Mouse (Mus musculus): Measurements from ENCODE around the gene Crb3.
A peak's percentile ranks its signal among the peaks of the same experiment; 100 is the strongest.

Gene Crb3

GRCm38 (mm10) chr17:57062548-57062947 is 3.6 kb downstream of the Crb3 start:
- DNase-seq (ENCODE audit: low spot score), result no peak

GRCm38 (mm10) chr17:57063031-57063430 is 4.1 kb downstream of the Crb3 start:
- no peak for DNase-seq (ENCODE audit: low spot score)

DNA sequence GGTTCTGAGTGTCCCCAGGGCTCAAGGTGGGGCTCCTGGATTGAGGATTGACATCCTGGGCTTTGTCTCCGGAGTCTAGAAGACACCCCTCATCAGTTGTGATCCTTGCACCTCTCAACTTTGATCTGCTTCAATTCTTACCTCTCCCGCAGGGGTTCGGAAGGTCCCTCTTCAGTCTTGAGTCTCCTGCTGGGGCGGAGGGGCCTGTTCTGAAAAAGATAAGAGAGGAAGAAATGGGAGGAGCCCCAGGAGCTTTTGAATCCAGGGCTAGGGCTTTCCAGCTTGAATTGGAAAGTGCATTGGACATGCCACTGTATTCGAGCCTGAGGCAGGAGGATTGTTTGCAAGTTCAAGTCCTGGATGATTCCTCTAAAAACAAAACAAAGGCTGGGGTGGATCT is 8.0 kb downstream of the Crb3 start:
- DNase-seq (ENCODE audit: low spot score), result no peak

DNA sequence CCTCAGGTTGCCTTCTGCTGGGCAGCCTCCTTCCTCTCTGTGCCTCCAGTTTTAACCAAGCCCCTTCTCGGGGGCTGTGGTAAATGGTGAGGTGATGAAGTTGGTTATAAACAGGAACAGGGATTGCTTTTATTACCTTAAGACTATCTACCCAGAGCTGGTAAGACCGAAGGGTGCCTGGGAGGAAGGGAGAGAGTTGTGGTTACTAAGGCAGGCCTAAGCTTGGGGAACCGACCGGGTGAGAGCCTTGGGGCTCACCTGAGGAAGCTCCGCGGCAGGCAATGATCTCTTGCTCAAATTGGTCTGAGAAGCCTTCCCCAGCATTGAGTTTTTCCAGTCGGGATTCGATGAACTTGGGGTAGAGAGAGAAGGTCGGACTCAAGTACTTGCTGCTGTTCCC is 11.4 kb downstream of the Crb3 start:
- DNase-seq (ENCODE audit: low spot score), result no peak

DNA sequence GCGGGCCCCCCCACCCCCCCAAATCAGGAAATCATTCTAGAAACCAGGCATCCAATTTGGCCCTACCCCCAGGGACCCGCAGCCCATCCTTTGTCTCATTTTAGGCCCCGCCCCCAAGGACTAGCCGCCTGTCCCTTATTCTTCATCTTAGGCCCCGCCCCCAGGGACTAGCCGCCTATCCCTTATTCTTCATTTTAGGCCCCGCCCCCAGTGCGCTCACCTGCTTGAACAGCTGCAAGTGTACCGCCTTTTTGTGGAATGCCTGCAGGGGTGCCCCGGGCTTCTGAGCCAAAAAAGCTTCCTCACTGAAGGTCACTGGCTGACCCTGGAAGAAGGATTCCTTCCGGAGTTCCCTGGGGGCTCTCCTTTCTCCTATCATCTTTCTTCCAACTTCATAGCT is 11.8 kb downstream of the Crb3 start:
- DNase-seq (ENCODE audit: low spot score), result peak; percentile 77

GRCm38 (mm10) chr17:57076916-57077315 is 18.0 kb downstream of the Crb3 start:
- no peak for DNase-seq (ENCODE audit: low spot score)

DNA sequence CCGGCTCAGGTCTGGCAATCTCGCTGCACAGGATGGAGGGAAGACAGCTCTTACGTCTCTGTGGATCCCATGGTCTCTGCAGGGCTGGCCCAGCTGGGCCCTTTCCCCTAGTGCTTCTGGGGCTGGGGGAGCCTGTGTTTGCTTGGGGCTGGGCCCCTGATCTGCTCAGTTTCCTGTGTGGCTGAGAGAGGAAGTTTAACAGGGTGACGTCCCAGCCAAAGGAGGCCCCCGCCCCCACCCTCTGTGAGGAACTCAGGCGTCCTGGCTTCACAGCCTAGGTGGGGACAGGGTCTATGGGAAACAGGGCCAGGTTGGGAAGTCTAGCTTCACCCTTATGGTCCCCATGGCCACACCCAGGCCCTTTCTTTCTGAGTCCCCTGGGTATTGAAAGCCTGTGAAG is 19.4 kb downstream of the Crb3 start, which contains the start of gene Dennd1c:
Dennd1c (minus strand) TSS at position 179 of the 400 bp plus-strand sequence.
- no peak for DNase-seq (ENCODE audit: low spot score)

DNA sequence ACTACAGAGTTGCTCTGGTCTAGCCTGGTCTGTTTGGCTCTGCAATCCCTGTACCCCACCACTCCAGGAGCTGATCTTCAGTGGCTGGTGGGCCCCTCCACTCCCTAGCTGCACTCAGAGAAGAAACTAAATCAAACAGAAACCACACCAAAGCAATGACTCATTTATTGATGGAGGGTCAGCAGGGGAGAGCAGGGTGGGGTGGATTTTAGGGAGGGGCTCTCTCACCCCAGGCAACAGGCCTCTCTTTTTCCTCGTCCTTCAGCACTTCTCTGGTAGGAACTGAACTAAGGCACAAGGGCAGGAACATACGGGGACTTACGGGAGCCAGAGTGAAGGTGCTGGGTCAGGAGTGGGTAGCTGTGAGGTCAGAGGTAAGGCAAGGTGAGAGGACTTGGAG is 21.0 kb downstream of the Crb3 start:
- no peak for DNase-seq (ENCODE audit: low spot score)

GRCm38 (mm10) chr17:57081234-57081842 is 22.4 kb downstream of the Crb3 start:
- no peak for DNase-seq (ENCODE audit: low spot score)

- no peak for DNase-seq (ENCODE audit: low spot score)
Observed at GRCm38 (mm10) chr17:57082481-57082880, 23.6 kb downstream of the Crb3 start.

DNA sequence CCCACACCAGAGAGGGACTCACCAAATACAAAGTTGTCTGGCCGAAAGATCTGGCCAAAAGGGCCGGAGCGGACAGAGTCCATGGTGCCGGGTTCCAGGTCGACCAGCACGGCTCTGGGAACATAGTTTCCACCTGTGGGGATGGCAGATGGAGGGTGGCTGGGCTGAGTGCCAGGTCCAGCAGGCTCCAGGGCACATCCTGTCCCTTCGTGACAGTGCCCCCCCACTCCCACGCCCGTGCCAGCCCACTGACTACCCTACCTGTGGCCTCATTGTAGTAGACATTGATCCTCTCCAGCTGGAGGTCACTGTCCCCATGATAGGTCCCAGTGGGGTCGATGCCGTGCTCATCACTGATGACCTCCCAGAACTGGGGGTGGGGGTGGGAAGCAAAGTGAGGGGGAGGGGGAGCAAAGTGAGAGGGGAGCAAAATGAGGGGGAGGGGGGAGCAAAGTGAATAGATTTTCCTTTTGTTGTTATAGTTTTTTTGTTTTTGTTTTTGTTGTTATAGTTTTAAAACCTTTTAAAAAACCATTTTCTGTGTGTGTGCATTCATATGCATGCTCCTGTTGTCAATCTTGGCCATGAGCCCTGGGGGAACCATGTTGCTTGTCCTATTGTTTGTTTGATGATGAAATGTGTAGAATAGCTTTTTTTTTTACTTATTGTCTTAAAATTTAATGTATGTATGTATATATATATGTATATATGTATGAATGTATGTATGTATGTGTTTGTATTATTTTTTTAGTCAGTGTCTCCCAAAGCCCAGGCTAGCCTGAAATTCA is 27.3 kb downstream of the Crb3 start:
- no peak for DNase-seq (ENCODE audit: low spot score)

- DNase-seq (ENCODE audit: low spot score), result peak; percentile 54
Observed at GRCm38 (mm10) chr17:57087049-57087832, 28.3 kb downstream of the Crb3 start, which contains the start of gene Tubb4a. Gene Tubb4a (minus strand): TSS chr17:57087782.

- DNase-seq (ENCODE audit: low spot score), result no peak
Observed at GRCm38 (mm10) chr17:57094222-57094621, 35.3 kb downstream of the Crb3 start.

DNA sequence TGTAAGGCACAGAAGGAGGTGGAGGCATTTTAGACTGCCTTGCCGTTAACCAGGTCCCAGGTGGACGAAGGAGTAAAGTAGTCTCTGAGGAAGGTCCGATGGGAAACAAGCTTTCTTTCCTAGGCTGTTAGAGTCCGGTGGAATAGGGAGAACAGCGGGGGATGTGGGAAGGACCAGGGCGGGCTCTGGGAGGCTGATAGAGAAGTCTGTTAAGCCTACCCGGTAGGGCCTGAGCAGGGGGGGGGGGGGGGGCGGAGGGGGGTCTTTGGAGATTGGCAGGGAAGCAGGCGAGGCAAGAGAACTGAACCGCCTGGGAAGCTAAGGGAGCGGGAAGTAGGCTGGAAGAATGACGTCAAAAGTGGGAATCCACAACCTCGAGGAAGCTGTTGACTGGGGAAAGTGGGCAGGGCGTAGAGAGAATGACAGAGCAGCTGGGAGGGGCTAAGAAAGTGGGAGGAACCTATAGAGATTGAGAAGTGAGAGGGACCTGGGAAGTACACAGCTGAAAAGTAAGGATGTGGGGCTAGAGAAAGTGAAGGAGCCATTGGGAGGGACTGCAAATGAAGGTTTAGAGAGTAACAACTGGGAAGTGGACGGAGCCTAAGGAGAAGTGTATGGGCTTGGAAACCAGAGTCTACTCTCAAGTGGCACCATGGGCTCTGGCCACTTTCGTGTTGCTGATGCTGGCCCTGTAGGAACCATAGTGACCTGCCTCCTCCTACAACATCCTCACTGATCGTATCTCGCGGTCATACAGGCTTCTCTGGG is 37.1 kb downstream of the Crb3 start:
- peak; percentile 75 for DNase-seq (ENCODE audit: low spot score)

DNA sequence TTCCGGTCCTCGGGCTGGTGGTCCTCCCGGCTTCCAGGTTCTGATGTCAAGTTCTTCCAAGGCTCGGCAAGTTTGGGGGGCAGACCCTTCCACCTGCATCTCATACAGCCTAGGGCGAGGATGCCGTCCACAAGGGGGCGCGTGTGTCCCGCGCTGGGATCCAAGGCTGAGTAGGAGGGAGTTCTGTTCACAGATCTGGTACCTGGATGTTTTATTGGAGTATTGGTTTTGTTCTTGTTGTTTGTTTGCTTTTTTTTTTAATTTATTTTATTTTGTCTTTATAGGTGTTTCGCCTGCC is 37.7 kb downstream of the Crb3 start:
- DNase-seq (ENCODE audit: low spot score), result peak; percentile 88

- DNase-seq (ENCODE audit: low spot score), result no peak
Observed at GRCm38 (mm10) chr17:57098321-57098720, 39.4 kb downstream of the Crb3 start.

DNA sequence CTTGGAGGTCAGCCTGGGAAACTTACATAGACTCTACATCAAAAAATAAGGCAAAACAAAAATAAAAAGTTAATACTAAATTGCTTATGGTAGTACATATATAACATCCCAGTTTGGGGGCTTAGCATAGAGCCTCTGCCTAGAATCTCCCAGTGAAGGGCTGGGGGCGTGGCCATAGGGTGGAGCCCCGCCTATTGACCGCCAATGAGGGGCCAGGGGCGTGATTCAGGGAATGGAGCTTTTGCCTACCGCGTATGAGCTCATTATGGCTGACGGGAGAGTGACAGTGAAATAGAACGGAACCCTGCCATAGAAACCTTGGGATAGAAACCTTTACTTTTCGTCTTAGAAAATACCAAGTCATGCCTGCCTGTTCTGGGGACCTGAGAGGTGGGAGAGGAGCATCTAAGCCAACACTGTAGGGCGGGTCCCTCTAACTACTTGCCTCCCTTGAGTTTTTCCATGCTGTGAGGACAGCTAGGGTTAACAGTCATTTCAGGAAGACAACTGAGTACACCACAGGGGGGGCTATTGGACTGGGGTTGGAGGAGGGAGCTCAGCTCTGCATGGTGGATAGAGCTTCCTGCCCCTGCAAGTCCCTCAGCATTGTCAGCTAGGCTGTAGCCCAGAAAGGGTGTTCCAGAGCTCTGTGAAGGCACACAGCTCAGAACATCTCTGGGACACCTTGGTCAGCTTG is 40.9 kb downstream of the Crb3 start:
- DNase-seq (ENCODE audit: low spot score), result peak; percentile 60

- no peak for DNase-seq (ENCODE audit: low spot score)
Observed at GRCm38 (mm10) chr17:57102276-57102675, 43.4 kb downstream of the Crb3 start.

DNA sequence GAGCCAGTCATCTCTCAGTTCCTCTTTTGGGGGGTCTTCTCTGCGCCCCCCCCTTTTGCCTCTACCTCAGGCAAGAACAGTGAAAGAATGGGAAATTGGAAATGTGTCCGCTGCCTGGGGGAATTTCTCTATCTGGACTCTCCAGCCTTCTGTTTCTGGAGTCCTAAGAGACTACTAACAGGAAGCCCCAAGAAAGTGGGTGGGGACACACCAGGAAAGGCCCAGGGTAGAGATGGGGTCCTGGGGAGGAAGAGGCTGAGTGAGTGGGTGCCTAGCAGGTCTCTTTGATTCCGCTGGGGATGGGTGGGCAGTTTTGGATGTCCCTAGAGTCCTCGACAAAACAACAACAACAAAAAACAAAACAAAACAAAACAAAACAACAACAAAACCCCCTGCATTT is 45.6 kb downstream of the Crb3 start:
- no peak for DNase-seq (ENCODE audit: low spot score)

GRCm38 (mm10) chr17:57105181-57106034 is 46.5 kb downstream of the Crb3 start, which contains the start of gene Tnfsf9:
Gene Tnfsf9 (plus strand): TSS chr17:57105325.
- DNase-seq (ENCODE audit: low spot score), result peak; percentile 72

DNA sequence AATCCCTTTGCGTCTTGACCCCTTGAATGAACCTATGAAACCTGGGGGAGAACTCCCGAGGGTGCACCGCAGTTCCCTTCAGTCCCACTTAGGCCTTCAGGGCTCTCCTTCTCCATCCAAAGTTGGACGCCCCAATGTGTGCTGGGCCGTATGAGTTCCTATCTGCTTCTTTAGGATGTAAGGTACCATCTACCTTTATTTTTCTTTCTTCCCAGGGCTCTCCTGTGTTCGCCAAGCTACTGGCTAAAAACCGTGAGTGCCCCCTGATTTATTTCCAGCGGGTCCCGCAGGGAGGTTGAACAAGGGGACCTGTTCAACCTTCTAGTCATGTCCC is 47.1 kb downstream of the Crb3 start:
- no peak for DNase-seq (ENCODE audit: low spot score)

All from embryo, embryonic 10 days (tissue).